Mouse (Mus musculus): ENCODE measurements around the gene Htra1. TPM values are rescaled to one million over a fixed set of nuclear protein-coding genes. Genes with fewer than 3 reads are reported as not detected.

The Htra1 gene
- polyA plus RNA-seq, 1 experiment from 2014 or later, result 1.4 TPM

DNA sequence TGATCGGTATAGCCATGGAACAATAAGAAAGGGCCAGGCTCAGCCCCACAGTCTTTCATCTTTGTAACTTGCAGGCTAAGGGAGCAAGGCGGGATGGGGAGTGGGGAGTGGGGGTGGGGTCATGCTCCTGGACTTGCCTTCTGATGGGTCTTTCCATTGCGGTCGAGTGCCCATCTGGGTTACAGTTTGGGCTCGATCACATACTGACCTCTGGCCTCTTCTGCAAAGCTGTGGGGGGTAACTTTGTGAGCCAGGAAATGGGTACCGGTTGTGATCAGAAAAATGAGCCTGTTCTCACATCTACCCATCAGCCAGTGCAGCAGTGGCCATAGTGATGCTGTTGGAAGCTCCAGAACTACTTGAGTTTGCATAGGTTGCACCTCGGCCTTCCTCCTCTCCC, 22.6 kb downstream of the Htra1 start:
- DNase-seq (ENCODE audit: extremely low spot score, low spot score), result no peak
- Histone ChIP-seq H3K27me3 (ENCODE audit: poor library complexity, severe bottlenecking) (no peaks in the 10 kb centered on the region), H3K36me3 (replicated peaks) (no peaks in the 10 kb centered on the region), H3K4me3 (no peak overlapping the region), H3K4me1 (peaks cover 8% of the 10 kb centered on the region), H3K27ac (no peak overlapping the region), H3K9me3 (no peaks in the 10 kb centered on the region)
- WGBS, result 69% methylated on average over 7 of the region's 7 CpGs

DNA sequence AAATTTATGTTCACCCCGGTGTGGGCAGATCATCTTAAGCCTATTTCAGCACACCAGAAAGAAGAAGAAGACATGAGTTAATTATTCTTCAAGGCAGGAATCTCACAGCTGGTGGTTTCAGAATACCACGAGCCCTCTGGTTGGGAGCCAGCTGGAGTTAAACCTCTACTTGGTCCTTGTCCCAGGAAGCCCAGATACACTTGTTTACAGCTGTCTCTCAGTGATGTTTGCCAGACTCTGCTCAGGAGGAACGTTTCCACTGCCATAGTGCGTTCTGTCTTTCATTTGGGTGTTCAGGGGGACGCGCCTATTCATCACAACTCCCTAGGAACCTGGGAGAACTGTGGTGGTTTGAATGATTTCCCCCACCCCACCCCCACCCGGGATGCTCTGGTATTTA, 24.0 kb downstream of the Htra1 start:
- no peaks in the 10 kb centered on the region for H3K9me3 ChIP-seq
- H3K4me1 ChIP-seq, result peaks cover 12% of the 10 kb centered on the region
- H3K27me3 ChIP-seq (ENCODE audit: poor library complexity, severe bottlenecking), result no peaks in the 10 kb centered on the region
- 68% methylated on average over 7 of the region's 7 CpGs for WGBS
- DNase-seq (ENCODE audit: extremely low spot score, low spot score), result no peak
- H3K4me3 ChIP-seq, result no peak overlapping the region
- no peaks in the 10 kb centered on the region for H3K36me3 ChIP-seq (replicated peaks)
- no peak overlapping the region for H3K27ac ChIP-seq

DNA sequence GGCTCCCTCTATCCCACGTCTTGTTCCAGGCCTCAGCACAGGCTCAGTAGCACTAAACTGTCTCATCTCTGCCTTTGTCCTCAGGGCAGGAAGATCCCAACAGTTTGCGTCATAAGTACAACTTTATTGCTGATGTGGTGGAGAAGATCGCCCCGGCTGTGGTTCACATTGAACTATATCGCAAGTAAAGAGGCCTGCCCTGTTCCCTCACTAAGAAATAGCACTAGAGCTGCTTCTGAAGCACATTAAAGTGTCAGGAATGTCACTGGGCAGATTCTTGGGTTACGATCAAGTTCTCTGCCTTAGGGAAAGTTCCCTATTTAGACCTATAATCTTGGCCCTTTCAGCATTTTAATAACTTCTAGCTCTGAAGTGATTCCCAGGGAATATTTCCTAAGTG, 25.5 kb downstream of the Htra1 start:
- no peaks in the 10 kb centered on the region for H3K36me3 ChIP-seq (replicated peaks)
- no peak overlapping the region for H3K4me3 ChIP-seq
- DNase-seq (ENCODE audit: extremely low spot score, low spot score), result no peak
- peaks cover 28% of the 10 kb centered on the region for H3K4me1 ChIP-seq
- H3K9me3 ChIP-seq, result no peaks in the 10 kb centered on the region
- H3K27ac ChIP-seq, result no peak overlapping the region
- no peaks in the 10 kb centered on the region for H3K27me3 ChIP-seq (ENCODE audit: poor library complexity, severe bottlenecking)
- 91% methylated on average over 6 of the region's 6 CpGs for WGBS

DNA sequence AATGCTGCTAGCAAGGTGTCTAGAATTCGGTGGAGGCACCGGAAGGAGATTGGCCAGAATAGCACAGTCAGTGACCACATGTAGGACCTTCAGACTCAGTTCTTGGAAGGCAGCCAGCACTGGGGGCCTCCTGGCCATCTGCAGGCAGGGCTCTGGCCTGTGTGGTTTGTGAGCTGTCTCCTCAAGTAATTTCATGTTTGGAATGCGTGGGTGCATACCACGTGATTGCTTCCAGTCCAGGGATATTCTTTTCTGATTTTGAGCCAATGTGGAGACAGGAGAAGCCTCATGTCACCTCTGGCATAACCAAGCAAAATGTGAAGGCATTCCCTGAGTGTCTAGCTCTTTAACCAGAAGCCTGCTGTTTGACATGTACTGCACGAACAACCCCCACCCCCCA, 28.8 kb downstream of the Htra1 start:
- WGBS, result 82% methylated on average over 5 of the region's 5 CpGs
- H3K4me3 ChIP-seq, result no peak overlapping the region
- no peak for DNase-seq (ENCODE audit: extremely low spot score, low spot score)
- no peaks in the 10 kb centered on the region for H3K27me3 ChIP-seq (ENCODE audit: poor library complexity, severe bottlenecking)
- no peaks in the 10 kb centered on the region for H3K36me3 ChIP-seq (replicated peaks)
- peaks cover 29% of the 10 kb centered on the region for H3K4me1 ChIP-seq
- no peak overlapping the region for H3K27ac ChIP-seq
- no peaks in the 10 kb centered on the region for H3K9me3 ChIP-seq

DNA sequence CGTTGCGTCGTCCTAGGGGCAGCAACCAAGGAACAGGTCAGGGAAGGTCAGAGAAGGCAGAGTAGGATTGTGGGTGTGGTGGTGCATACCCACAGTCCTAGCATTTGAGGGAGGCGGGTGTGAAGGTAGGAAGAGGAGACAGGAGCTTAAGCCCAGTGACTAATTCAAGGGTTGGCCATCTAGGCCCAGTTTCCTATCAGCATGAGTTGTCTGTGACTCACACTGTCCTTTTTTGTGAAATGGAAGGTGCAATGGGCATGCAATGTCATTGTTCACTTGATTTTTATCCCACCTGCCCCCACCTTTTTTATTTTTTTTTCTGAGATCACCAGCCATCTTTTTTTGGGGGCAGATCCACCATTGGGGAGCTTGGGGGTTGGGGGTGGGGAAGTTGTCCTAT, 29.5 kb downstream of the Htra1 start:
- 93% methylated on average over 4 of the region's 4 CpGs for WGBS
- H3K4me3 ChIP-seq, result no peak overlapping the region

DNA sequence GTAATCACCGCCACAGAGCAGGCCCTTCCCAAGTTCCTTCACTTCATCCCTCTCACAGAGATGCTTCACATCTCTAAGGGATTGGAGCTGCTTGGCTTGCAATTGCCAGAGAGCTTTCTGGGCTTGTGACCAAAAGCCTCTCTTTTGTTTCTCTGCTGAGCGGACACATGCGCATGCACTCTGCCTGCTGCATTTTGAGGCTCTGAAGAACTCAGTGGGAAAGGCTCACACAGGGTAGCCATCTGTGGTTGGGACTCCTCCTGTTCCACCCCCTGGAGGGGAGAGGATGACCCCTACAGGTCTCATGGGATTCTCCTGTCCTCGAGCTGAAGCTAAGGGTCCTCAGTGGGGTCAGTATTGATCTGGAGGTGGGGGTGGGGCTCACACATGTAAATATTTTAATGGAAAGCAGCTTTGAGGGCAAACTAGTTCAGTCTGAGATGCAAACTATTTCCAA, 30.0 kb downstream of the Htra1 start:
- Histone ChIP-seq H3K27ac (peak overlapping the region; percentile 60; the same call in 1 of the 2 replicates), H3K9me3 (no peaks in the 10 kb centered on the region), H3K27me3 (ENCODE audit: poor library complexity, severe bottlenecking) (no peaks in the 10 kb centered on the region), H3K4me1 (peaks cover 29% of the 10 kb centered on the region), H3K4me3 (no peak overlapping the region), H3K36me3 (replicated peaks) (no peaks in the 10 kb centered on the region)
- DNase-seq (ENCODE audit: extremely low spot score, low spot score), result no peak
- WGBS, result 67% methylated on average over 4 of the region's 4 CpGs

More for the DNA sequence above, 29.5 kb downstream of the Htra1 start:
- DNase-seq (ENCODE audit: extremely low spot score, low spot score), result no peak
- no peaks in the 10 kb centered on the region for H3K36me3 ChIP-seq (replicated peaks)
- H3K4me1 ChIP-seq, result peaks cover 29% of the 10 kb centered on the region
- no peaks in the 10 kb centered on the region for H3K9me3 ChIP-seq
- H3K27ac ChIP-seq, result peak overlapping the region; percentile 11; the same call in 1 of the 2 replicates
- no peaks in the 10 kb centered on the region for H3K27me3 ChIP-seq (ENCODE audit: poor library complexity, severe bottlenecking)

DNA sequence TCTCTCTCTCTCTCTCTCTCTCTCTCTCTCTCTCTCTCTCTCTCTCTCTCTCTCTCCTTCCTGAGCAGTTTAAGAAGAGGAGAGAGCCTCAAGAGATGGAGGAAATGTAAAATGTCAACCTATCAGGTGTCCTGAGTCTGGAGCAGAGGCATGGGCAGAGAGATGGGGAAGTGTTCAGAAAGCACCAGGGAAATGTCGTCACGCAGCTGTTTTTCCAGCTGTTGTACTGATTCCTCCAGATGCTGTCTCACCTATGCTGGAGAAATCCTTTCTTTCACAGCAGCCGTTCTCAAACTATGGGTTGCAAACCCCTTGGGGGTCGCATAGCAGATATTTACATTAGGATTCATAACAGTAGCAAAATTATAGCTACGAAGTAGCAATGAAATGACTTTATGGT, 30.5 kb downstream of the Htra1 start:
- WGBS, result 77% methylated on average over 5 of the region's 5 CpGs
- Histone ChIP-seq H3K9me3 (no peaks in the 10 kb centered on the region), H3K36me3 (replicated peaks) (no peaks in the 10 kb centered on the region), H3K4me3 (no peak overlapping the region), H3K27me3 (ENCODE audit: poor library complexity, severe bottlenecking) (no peaks in the 10 kb centered on the region), H3K27ac (no peak overlapping the region; the same call in 1 of the 2 replicates), H3K4me1 (peaks cover 29% of the 10 kb centered on the region)
- no peak for DNase-seq (ENCODE audit: extremely low spot score, low spot score)

DNA sequence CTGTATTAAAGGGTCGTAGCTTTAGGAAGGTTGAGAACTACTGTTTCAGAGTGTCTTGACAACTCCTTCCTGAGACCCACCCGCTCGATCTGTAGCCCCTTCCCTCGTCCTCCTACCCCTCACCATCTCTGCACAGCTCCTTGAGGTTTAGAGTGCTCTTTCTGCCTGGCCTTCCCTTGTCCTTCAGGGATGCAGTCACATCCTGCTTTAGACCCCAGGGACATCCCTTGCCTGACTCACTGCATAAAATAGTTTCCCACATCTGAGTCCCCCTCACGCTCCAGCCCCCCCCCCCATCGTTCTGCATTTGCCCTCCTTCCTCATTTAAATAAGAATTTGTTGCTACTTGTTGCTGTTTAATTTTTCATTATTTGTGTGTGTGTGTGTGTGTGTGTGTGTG, 31.0 kb downstream of the Htra1 start:
- H3K4me3 ChIP-seq, result no peak overlapping the region
- H3K4me1 ChIP-seq, result peaks cover 29% of the 10 kb centered on the region
- H3K27ac ChIP-seq, result no peak overlapping the region
- H3K27me3 ChIP-seq (ENCODE audit: poor library complexity, severe bottlenecking), result no peaks in the 10 kb centered on the region
- H3K9me3 ChIP-seq, result no peaks in the 10 kb centered on the region
- no peaks in the 10 kb centered on the region for H3K36me3 ChIP-seq (replicated peaks)
- no peak for DNase-seq (ENCODE audit: extremely low spot score, low spot score)
- WGBS, result 81% methylated on average over 6 of the region's 6 CpGs

DNA sequence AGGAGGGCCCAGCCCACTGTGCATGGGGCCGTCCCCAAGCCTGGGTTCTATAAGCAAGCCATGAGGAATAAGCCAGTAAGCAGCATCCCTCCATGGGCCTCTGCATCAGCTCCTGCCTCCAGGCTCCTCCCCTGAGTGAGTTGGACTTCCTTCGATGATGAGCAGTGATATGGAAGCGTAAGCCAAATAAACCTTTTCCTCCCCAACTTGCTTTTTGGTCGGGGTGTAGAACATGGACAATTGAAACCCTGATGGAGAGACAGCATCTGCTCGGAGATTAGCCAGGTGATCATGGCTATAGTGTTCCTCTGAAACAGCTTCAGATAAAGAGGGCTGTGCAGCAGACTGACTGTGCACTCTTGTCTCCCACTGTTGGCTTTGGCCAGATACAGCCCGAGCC, 32.0 kb downstream of the Htra1 start:
- Histone ChIP-seq H3K9me3 (no peaks in the 10 kb centered on the region), H3K4me1 (peaks cover 29% of the 10 kb centered on the region), H3K36me3 (replicated peaks) (no peaks in the 10 kb centered on the region), H3K27ac (no peak overlapping the region), H3K4me3 (no peak overlapping the region), H3K27me3 (ENCODE audit: poor library complexity, severe bottlenecking) (no peaks in the 10 kb centered on the region)
- DNase-seq (ENCODE audit: extremely low spot score, low spot score), result no peak
- 93% methylated on average over 6 of the region's 6 CpGs for WGBS

DNA sequence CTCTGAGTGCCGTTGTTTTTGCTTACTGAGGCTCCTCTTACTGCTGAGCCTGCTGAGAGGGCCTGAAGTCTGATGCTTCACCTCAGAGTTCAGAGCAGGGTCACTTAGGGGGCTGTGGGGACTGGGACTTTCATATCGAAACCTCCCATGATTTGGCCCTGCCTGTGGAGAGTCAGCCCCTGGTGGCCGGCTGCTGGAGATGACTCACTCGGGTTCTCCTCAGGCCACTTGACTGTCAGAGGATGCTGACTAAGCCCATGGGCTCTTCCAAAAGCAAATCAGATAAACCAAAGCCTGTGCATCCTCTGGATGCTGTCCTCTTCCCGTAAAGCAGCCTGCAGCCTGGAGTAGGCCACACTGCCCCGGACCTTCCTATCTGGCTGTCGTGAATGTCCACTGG, 32.6 kb downstream of the Htra1 start:
- H3K27ac ChIP-seq, result no peak overlapping the region
- 79% methylated on average over 7 of the region's 7 CpGs for WGBS
- no peak for DNase-seq (ENCODE audit: extremely low spot score, low spot score)

DNA sequence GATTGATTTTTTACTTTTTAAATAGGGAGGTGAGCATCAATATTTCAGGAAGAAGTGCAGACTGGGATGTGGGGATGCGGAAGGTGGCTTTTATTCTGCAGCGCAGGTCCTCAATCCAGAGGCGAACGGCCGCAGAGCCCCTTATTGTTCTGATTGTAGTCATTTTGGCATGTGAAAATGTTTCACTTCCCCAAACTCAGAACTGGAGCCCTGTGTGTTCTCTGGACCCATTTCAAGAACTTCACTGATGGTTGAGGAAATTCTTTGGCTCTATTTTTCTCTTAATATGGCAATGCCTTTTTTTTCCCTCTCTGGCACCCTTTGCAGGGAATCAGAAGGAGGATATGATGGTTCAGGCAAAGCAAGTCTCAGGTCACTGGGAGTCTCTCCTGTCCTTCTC, 33.2 kb downstream of the Htra1 start:
- WGBS, result 92% methylated on average over 5 of the region's 5 CpGs
- Histone ChIP-seq H3K27ac (no peak overlapping the region), H3K36me3 (replicated peaks) (no peaks in the 10 kb centered on the region), H3K4me1 (peaks cover 29% of the 10 kb centered on the region), H3K27me3 (ENCODE audit: poor library complexity, severe bottlenecking) (no peaks in the 10 kb centered on the region), H3K9me3 (no peaks in the 10 kb centered on the region), H3K4me3 (no peak overlapping the region)
- DNase-seq (ENCODE audit: extremely low spot score, low spot score), result no peak

More for the DNA sequence above, 32.6 kb downstream of the Htra1 start:
- no peaks in the 10 kb centered on the region for H3K9me3 ChIP-seq
- no peaks in the 10 kb centered on the region for H3K36me3 ChIP-seq (replicated peaks)
- H3K27me3 ChIP-seq (ENCODE audit: poor library complexity, severe bottlenecking), result no peaks in the 10 kb centered on the region
- peaks cover 29% of the 10 kb centered on the region for H3K4me1 ChIP-seq
- no peak overlapping the region for H3K4me3 ChIP-seq

DNA sequence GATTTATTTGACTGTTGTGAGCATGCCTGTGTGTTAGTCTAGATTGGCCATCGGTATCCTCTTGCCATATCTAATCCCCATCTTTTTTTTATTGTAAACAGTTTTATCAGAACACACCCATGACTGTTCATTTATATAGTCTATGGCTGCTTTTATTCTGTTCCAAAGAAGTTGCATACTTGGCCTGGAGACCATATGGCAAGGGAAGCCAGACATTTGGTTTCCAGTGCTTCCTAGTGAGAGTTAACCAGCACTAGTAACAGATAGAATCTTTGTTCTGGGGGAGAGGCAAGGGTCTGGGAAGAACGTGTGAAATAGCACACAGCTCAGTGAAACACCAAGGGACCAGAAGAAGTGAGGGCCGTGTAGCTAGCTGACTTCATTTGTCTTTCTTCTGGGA, 33.6 kb downstream of the Htra1 start:
- WGBS, result 71% methylated on average over 3 of the region's 3 CpGs
- Histone ChIP-seq H3K9me3 (no peaks in the 10 kb centered on the region), H3K36me3 (replicated peaks) (no peaks in the 10 kb centered on the region), H3K27ac (no peak overlapping the region), H3K4me3 (no peak overlapping the region), H3K4me1 (peaks cover 28% of the 10 kb centered on the region), H3K27me3 (ENCODE audit: poor library complexity, severe bottlenecking) (no peaks in the 10 kb centered on the region)
- no peak for DNase-seq (ENCODE audit: extremely low spot score, low spot score)

DNA sequence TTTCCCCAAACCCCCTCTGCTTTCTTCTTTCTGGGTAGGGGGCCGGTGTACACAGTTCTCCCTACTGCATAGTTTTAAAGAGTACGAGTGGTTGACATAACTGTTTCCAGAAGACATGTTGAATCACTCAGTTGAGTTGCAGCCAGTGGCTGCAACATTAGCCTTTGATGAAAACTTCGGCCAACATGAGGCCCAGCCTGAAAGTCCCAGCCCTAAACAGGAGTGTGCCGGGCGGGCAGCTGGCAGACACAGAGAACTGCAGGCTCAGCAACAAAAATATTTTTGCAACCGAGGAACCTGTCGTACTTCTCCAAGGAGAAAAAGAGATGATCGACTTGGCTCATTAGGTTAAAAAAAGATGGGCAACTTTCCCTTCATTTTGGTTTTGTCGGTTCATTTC, 36.9 kb downstream of the Htra1 start:
- Histone ChIP-seq H3K9me3 (no peaks in the 10 kb centered on the region), H3K4me1 (peaks cover 11% of the 10 kb centered on the region), H3K4me3 (no peak overlapping the region), H3K36me3 (replicated peaks) (no peaks in the 10 kb centered on the region), H3K27ac (no peak overlapping the region), H3K27me3 (ENCODE audit: poor library complexity, severe bottlenecking) (no peaks in the 10 kb centered on the region)
- DNase-seq (ENCODE audit: extremely low spot score, low spot score), result no peak
- 94% methylated on average over 9 of the region's 9 CpGs for WGBS

DNA sequence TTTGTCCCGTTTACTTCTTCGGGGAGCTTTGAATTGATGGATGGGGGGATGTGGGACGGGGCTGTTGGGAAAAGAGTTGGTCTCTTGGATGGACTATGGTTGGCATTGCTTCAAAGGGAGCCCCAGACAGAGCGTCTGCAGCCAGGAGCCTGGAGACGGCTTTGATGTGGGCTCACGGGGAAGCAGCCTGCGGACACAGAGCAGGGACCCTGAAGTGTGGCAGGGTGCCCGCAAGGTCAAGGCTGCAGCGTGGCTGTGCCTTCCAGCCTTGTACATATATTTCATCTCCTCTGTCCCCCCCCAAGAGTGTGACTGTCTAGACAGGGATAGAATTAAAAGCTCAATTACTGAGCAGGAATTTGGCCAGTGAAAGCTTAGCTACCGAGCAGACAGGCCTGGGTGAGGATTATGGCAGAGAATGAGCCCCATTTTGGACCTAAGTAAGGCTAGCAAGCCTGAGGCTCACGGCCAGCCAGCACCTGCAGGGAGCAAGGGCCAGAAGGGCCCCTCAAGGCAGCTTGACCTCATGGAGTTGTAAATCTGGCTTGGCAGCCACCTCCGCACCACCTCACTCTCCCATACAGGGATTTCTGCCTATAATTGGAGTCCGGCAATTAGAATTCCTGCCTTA, 40.5 kb downstream of the Htra1 start:
- WGBS, result 74% methylated on average over 13 of the region's 13 CpGs
- H3K27ac ChIP-seq, result peak overlapping the region; percentile 12; the same call in 1 of the 2 replicates
- no peak for DNase-seq (ENCODE audit: extremely low spot score, low spot score)
- no peaks in the 10 kb centered on the region for H3K36me3 ChIP-seq (replicated peaks)
- no peaks in the 10 kb centered on the region for H3K9me3 ChIP-seq
- peaks cover 16% of the 10 kb centered on the region for H3K4me1 ChIP-seq
- H3K4me3 ChIP-seq, result no peak overlapping the region
- no peaks in the 10 kb centered on the region for H3K27me3 ChIP-seq (ENCODE audit: poor library complexity, severe bottlenecking)

All from forebrain, embryonic 10.5 days (tissue).